Mouse (Mus musculus): ENCODE data around the gene Nop14. TPM values are rescaled to one million over a fixed set of nuclear protein-coding genes. Genes with fewer than 3 reads are reported as not detected.

Gene Nop14
- 14.2 and 17.2 TPM in 2 replicates for polyA plus RNA-seq (2012; rRNA removed; ENCODE audit: low replicate concordance)

DNA sequence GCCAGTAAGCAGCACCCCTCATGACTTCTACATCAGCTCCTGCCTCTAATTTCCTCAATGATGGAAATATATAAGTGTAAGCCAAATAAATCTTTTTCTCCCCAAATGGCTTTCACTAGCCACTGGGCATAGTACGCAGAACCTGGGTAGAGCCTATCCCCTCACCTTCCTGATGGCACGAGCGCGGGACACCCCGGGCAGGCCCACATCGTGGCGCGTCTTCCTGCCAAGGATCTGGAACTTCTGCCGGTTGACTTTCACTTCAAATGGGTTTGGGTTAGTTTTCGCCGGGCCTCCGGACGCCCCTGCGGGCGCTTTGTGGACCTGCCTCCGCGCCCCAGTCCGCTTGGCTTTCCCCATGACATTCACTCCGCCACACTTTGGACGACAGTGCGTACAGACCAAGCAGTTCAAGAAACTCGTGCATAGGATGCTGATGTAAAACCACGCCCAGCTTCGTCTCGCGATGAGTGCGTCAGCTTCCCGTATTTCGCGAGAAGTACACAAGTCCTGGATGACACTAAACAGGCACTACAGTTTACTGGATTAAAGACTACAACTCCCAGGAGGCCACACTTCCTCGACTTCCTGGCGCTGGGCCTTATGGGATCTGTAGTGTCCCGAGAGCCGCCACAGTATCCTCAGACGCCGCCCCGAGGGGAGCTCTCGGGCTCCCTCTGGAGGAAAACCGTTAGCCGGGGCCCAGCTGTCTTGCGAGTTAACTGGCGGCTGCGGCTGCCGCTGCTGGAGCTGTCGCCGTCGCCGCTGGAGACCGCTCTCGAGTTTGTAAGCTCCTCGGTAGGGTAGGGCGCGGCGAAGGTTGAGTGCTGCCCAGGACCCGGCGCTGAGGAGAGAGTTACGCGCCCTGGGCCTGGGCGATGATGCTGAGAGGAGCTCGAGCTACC lies at the start of gene Nop14, which contains the start of gene Grk4:
Gene Nop14 (minus strand): TSS at position 463 of the 905 bp plus-strand sequence.
Gene Grk4 (plus strand): TSS at position 694 of the 905 bp plus-strand sequence.

DNA sequence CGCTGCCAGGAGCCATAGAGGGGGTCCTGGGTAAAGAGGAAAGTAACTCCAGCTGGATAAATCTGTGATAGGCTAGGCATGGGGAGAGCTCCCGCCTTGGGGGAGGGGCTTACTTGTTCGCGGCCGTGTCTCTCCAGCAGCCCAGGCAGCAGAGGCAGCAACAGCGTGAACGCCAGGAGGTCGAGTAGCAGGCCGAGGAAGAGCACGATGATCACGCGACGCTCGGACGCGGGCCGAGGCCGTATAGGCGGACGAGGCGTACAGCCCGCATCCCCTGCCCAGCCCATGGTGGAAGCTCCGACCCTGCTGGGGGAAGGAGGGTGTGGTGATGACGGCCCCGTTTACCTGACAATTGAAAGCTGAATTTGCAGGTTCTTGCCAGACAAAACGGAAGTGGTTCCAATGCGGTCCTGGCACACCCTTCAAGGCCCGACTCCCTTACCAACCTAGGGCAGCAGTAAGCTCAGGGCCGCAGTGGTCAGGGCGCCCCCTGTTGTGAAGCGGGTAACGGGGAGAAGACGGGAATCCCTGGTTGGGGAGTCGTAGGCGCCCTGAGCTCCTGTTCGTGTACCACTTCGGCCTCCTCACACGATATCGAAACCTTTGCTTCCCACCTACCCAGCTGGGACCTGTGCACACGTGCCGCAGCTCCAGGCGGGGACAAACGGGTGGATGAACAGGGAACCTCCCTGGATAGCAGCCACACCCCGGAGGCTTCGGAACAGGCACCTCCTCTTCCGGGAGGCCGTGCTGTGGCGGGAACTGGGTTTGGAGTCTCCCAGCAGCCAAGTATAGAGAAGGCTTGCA lies 23.3 kb downstream of the Nop14 start, which contains the start of gene Mfsd10:
Gene Mfsd10 (minus strand): TSS at position 732 of the 807 bp plus-strand sequence.

Other genes starting within 250 kb of the Nop14 start
- gene Tnip2, start 146.2 kb downstream of the Nop14 start, polyA plus RNA-seq (2012; rRNA removed; ENCODE audit: low replicate concordance), result 21.1 and 32.2 TPM in 2 replicates
- 9.8 and 16.9 TPM in 2 replicates for gene Sh3bp2, start 134.3 kb downstream of the Nop14 start, polyA plus RNA-seq (2012; rRNA removed; ENCODE audit: low replicate concordance)
- gene Add1, start 86.5 kb downstream of the Nop14 start, polyA plus RNA-seq (2012; rRNA removed; ENCODE audit: low replicate concordance), result 153 and 243 TPM in 2 replicates
- gene Mfsd10, start 22.9 kb downstream of the Nop14 start, polyA plus RNA-seq (2012; rRNA removed; ENCODE audit: low replicate concordance), result 80.9 and 241 TPM in 2 replicates
- gene Grk4, start 231 bp upstream of the Nop14 start, polyA plus RNA-seq (2012; rRNA removed; ENCODE audit: low replicate concordance), result 1.0 and 1.1 TPM in 2 replicates
- gene Htt, start 101.6 kb upstream of the Nop14 start, polyA plus RNA-seq (2012; rRNA removed; ENCODE audit: low replicate concordance), result 17.2 and 22.2 TPM in 2 replicates
- gene Msantd1, start 247.9 kb upstream of the Nop14 start, polyA plus RNA-seq (2012; rRNA removed; ENCODE audit: low replicate concordance), result 2.5 and 3.9 TPM in 2 replicates

Measured in subcutaneous adipose tissue, adult 2 months (tissue).